Mouse (Mus musculus) cerebellum, postnatal 25 days (tissue): ENCODE results near the gene Ddx56.
"Not testable (repeated sequence)": the region's sequence is repeated elsewhere in the genome, so short reads cannot be mapped to it uniquely, and the experiment has no call there.

Experiments
- DNase-seq, 2 experiments: peaks; one replicate each; pipeline ENCODE4 v3.0.0; 2021; ENCODE audit warnings: mixed read lengths in 2 of 2

Ddx56 gene

GRCm38 (mm10) chr11:6261434-6262082, 6.0 kb downstream of the Ddx56 start:
- DNase-seq, result peak; percentile 80 to 89

GRCm38 (mm10) chr11:6259413-6259812, 8.2 kb downstream of the Ddx56 start:
- no peak for DNase-seq

GRCm38 (mm10) chr11:6256490-6257072, 11.0 kb downstream of the Ddx56 start:
- DNase-seq, result no peak

DNA sequence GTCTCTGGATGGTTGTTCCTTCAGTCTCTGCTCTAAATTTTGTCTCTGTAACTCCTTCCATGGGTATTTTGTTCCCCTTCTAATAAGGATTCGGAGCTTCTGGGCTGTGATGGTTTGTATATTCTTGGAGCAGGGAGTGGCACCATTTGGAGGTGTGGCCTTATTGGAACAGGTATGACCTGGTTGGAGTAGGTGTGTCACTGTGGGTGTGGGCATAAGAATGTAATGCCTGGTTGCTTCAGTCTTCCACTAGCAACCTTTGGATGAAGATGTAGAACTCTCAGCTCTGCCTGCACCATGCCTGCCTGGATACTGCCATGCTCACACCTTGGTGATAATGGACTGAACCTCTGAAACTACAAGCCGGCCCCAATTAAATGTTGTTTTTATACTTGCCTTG, 13.0 kb downstream of the Ddx56 start:
- DNase-seq, result not testable (repeated sequence)

DNA sequence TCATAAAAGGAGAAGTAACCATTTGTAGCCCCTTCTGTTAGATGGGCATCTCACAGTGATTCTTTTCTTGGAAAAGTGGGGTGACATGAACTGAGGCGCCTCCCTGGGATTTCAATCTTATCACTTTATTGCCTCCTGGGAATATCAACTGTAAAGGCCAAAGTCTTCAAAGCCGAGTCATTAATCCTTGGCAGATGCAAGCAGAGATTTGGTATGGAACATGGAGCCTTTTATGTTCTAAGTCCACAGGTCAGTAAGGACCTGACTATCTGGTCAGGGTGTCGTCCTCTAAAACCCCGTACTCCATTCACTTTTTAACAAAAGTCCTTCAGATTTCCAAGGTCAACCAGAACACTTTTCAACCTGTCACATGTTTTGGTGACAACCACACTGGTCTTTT, 14.7 kb downstream of the Ddx56 start:
- no peak for DNase-seq

DNA sequence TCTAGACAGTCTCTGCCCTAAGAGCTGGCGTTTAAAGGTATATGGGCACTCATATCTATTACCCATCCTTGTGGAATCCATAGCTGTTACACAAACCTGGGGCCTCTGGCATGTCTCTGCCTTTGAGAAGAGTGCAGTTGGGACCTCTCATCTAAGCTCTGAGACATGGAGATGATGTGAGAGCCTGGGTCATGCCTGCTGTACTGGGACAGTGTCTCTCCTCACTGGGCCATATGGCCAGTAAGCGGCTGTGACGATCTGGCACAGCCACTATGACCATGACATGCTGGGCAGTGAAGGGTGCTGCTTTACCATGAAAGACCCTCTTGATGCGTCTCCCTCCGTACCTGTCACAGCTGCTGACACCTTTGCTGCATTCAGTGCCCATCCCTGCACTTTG, 15.3 kb downstream of the Ddx56 start:
- no peak for DNase-seq

DNA sequence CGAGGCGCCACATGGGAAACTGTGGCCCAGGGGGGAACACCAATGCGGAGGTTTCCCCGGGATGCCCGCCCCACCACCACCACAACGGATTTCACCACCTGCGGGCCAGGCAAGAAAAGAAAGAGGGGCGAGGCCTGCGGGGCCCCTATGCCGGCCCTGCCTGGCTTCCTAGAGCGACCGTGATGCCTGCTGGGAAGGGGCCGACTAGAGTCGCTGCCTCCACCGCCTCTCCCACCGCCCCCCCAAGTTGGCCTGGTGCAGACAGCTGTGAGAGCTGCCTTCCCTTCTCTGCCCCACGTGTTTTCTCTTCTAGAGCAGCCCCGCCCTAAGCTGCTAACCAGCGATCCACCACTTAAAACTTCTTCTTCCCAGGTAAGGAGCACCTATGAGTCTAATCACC, 22.9 kb downstream of the Ddx56 start:
- no peak for DNase-seq

GRCm38 (mm10) chr11:6233025-6233424, 34.5 kb downstream of the Ddx56 start:
- no peak for DNase-seq

DNA sequence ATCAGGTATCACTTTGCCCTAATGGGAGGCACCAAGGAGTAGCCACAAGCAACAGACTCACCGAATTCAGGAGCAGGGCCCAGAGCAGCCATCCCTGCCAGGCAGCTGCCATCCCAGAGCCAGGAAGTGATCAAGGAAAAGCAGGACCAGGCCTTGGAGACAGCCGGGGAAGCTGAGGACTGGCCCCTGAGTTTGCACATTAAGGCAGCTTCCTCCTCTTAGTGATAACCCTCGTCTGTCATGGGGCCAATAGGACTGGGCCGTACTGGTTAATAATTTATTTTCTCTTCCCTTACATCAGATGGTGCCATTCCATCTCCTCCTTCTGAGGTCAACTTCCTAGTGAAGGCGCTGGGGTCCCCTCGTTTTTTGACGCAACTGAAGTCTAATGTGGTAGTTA, 37.6 kb downstream of the Ddx56 start, which contains the start of gene Npc1l1:
Gene Npc1l1 (minus strand): TSS at position 132 of the 400 bp plus-strand sequence.
- DNase-seq, result no peak

DNA sequence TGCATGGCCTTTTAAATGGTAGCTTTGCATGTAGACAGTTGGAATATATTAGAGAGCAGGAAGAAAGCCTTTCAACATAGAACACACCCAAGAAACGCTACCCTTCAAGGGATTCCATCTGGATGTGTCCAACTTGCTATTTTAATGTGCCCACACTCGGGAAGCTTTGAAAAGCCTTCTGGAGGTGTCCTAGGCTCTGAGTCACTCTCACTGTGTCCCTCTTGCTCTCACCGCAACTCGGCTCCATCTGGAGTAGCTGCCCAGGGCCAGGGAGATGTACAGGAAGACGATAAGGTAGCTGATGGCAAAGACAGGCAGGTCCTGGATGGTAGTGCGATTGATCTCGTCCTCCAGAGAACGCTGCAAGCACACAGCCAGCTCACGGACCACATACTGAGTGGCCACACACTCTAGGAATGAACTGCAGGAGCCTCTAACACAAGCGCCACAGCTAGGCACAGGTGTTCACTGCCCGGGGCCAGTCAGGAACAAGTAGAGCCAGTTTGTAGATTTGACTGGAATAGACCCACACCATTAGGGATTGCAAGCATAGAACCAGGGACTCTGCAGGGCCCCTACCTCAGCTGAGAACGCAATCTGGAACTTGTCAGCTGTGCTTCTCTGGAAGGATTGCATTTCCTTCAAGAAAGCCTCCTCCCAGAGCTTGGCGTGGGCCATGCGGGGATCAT, 42.9 kb downstream of the Ddx56 start:
- no peak for DNase-seq

GRCm38 (mm10) chr11:6222187-6222586, 45.4 kb downstream of the Ddx56 start:
- no peak for DNase-seq

GRCm38 (mm10) chr11:6219967-6220366, 47.6 kb downstream of the Ddx56 start:
- no peak for DNase-seq

DNA sequence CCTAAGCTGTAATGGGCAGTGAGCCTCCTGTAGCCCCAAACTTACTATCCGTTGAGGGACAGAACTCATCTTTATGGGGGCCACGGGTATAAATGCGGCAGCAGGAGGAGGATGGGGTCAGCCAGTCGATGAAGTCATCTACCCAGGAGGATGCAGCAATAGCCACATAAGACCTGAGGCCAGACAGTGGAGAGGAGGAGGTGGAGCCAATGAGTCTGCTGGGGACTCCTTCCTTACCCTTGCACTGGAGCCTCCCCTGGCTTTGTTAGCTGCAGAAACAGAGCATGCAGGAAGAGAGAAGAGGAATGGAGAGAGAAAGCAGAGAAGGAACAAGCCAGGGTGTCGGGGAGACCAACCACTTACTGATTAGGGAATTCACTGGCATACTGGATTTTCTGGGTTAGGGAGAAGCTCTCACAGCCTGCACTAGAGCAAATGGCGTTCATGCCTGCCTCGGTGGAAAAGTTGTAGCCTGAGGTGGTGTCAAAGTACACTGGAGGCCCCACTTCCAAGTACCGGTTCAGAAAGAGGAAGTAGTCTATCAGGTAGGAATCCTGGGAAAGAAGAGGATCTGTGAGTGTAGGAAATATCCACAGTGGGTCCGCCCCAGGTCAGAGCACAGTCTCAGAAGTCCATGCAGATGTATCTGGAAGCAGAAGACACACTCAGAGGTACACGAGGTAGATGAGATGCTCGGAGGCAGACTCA, 49.2 kb downstream of the Ddx56 start:
- no peak for DNase-seq

DNA sequence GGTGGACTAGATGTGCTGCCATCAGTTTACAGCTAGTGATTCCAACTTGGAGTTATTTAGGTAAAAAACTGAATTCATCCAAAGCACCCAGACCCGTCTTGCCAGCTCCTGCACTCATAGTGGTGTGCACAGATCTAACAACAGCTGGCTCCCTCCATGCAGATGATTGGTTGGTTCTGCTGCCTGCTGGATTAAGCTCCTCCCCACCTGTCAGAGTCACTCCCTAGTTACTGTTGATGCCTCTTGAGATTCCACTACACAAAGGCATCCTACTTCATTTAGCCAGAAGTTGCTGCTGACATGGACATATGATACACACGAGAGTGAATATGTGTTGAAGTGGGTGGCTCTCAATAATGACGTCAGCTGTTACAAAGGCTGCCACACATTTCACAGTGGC, 50.7 kb downstream of the Ddx56 start:
- DNase-seq, result no peak
